Mouse (Mus musculus) hindbrain, postnatal 0 days (tissue): ENCODE results near the gene Gatad2a. TPM values are rescaled to one million over a fixed set of nuclear protein-coding genes. Genes with fewer than 3 reads are reported as not detected.
A peak's percentile ranks its signal among the peaks of the same experiment; 100 is the strongest.

Source experiments
- ATAC-seq: fragments of 200-750 bp; cut with Nextera tagmentation; 2 replicates; pipeline ENCODE4 v1.8.0; 2017; ENCODE audit warnings: mild to moderate bottlenecking, moderate TSS enrichment, moderate library complexity
- DNase-seq: peaks from one replicate; pipeline ENCODE4 v3.0.0-alpha.2; 2015; ENCODE audit warnings: low spot score
- H3K27ac ChIP-seq: fragments of 300-500 bp; sonication (generic); 2 replicates; pipeline ENCODE4 v1.5.1; 2014; ENCODE audit warnings: mild to moderate bottlenecking
- H3K27me3 ChIP-seq: fragments of 300-500 bp; sonication (generic); 2 replicates; pipeline ENCODE4 v1.6.1; 2014; ENCODE audit warnings: low read length, mixed read lengths; ENCODE audit not compliant: insufficient read depth
- H3K36me3 ChIP-seq: fragments of 300-500 bp; sonication (generic); 2 replicates; pipeline ENCODE4 v1.6.1; 2014; ENCODE audit warnings: low read length, mixed read lengths; ENCODE audit not compliant: insufficient read depth
- H3K4me1 ChIP-seq: fragments of 300-500 bp; sonication (generic); 2 replicates; pipeline ENCODE4 v1.6.1; 2014; ENCODE audit warnings: antibody characterized with exemption, low read length, mixed read lengths; ENCODE audit not compliant: insufficient read depth
- H3K4me2 ChIP-seq: fragments of 300-500 bp; sonication (generic); 2 replicates; pipeline ENCODE4 v1.6.1; 2014; ENCODE audit warnings: low read depth, mild to moderate bottlenecking, low read length, moderate library complexity, mixed read lengths
- H3K4me3 ChIP-seq: fragments of 300-500 bp; sonication (generic); 2 replicates; pipeline ENCODE4 v1.5.1; 2014; ENCODE audit warnings: low read length
- H3K9ac ChIP-seq: fragments of 300-500 bp; sonication (generic); replicated peaks from 2 replicates; pipeline ENCODE4 v1.6.1; 2014; ENCODE audit warnings: mild to moderate bottlenecking, low read length, moderate library complexity, mixed read lengths
- H3K9me3 ChIP-seq: fragments of 300-500 bp; sonication (generic); 2 replicates; pipeline ENCODE4 v1.6.1; 2016; ENCODE audit warnings: low read length, mixed read lengths
- CTCF ChIP-seq: IDR thresholded peaks from 2 replicates; pipeline ENCODE4 v1.5.1; 2016; ENCODE audit warnings: antibody characterized with exemption, control low read depth, low read depth
- WGBS: fragments of 180-500 bp; shearing (Covaris S2); extraction: QIAGEN DNeasy Blood & Tissue Kit; methylation state at CpG from one replicate; pipeline ENCODE4 v1.1.7; 2014; 5-methylcytosine and 5-hydroxymethylcytosine counted together
- polyA plus RNA-seq: library from polyadenylated mRNA; unstranded; fragments of >200 nt; fragmentation: Nextera tagmentation; extraction: Ambion mirVana; gene quantifications from 2 replicates; pipeline ENCODE4 v1.2.1, GENCODE M21; 2015
- total RNA-seq: library from RNA; depleted of rRNA; stranded (reverse); fragments of >200 nt; gene quantifications from 2 replicates; pipeline ENCODE4 v1.2.3, GENCODE M21; 2014

Gene Gatad2a
- total and polyA plus RNA-seq, 2 experiments from 2014 or later = 23.4 to 38.4 TPM

- Histone ChIP-seq H3K4me1 (no peaks in the 10 kb centered on the region), H3K9ac (no peak overlapping the region), H3K4me2 (no peak overlapping the region), H3K27me3 (no peaks in the 10 kb centered on the region), H3K27ac (no peak overlapping the region), H3K4me3 (no peak overlapping the region), H3K36me3 (no peaks in the 10 kb centered on the region; the same call in 1 of the 2 replicates), H3K9me3 (no peaks in the 10 kb centered on the region)
- 82% methylated on average over 2 of the region's 2 CpGs for WGBS
- no peak for ATAC-seq
- DNase-seq = no peak
- TF ChIP-seq CTCF = no peak
Measured at GRCm38 (mm10) chr8:69933811-69934210, 62.4 kb downstream of the Gatad2a start.

GRCm38 (mm10) chr8:69926901-69927300 lies 69.3 kb downstream of the Gatad2a start:
- no peak overlapping the region for H3K4me2 ChIP-seq
- no peak overlapping the region for H3K27ac ChIP-seq
- no peak overlapping the region for H3K9ac ChIP-seq
- no peaks in the 10 kb centered on the region for H3K4me1 ChIP-seq
- no peaks in the 10 kb centered on the region for H3K9me3 ChIP-seq
- no peaks in the 10 kb centered on the region for H3K36me3 ChIP-seq
- H3K27me3 ChIP-seq = no peaks in the 10 kb centered on the region
- no peak overlapping the region for H3K4me3 ChIP-seq
- TF ChIP-seq CTCF = no peak
- DNase-seq = no peak
- no peak for ATAC-seq

GRCm38 (mm10) chr8:69923986-69924385 lies 72.2 kb downstream of the Gatad2a start:
- Histone ChIP-seq H3K9ac (no peak overlapping the region), H3K9me3 (no peaks in the 10 kb centered on the region), H3K4me2 (no peak overlapping the region), H3K27ac (no peak overlapping the region), H3K36me3 (no peaks in the 10 kb centered on the region), H3K4me1 (no peaks in the 10 kb centered on the region), H3K27me3 (no peaks in the 10 kb centered on the region), H3K4me3 (no peak overlapping the region)
- no peak for DNase-seq
- no peak for TF ChIP-seq CTCF
- ATAC-seq = no peak
- WGBS = 83% methylated on average over 1 of the region's 1 CpGs

GRCm38 (mm10) chr8:69921141-69921540 lies 75.0 kb downstream of the Gatad2a start:
- Histone ChIP-seq H3K36me3 (peaks cover 8% of the 10 kb centered on the region; the same call in 1 of the 2 replicates), H3K27me3 (no peaks in the 10 kb centered on the region), H3K9ac (no peak overlapping the region), H3K9me3 (no peaks in the 10 kb centered on the region), H3K4me3 (no peak overlapping the region), H3K27ac (peak overlapping the region; percentile 67), H3K4me1 (no peaks in the 10 kb centered on the region), H3K4me2 (no peak overlapping the region)
- WGBS = 83% methylated on average over 2 of the region's 2 CpGs
- DNase-seq (no peak), ATAC-seq (no peak)
- no peak for TF ChIP-seq CTCF

GRCm38 (mm10) chr8:69919876-69920662 lies 76.1 kb downstream of the Gatad2a start:
- TF ChIP-seq CTCF = no peak
- no peaks in the 10 kb centered on the region for H3K4me1 ChIP-seq
- DNase-seq = peak; percentile 81
- no peak overlapping the region for H3K4me3 ChIP-seq
- WGBS = 52% methylated on average over 11 of the region's 11 CpGs
- no peak overlapping the region for H3K9ac ChIP-seq
- H3K27ac ChIP-seq = peak overlapping the region; percentile 67; the same call in 1 of the 2 replicates
- ATAC-seq = peak; percentile 79
- no peaks in the 10 kb centered on the region for H3K27me3 ChIP-seq
- H3K4me2 ChIP-seq = no peak overlapping the region
- peaks cover 10% of the 10 kb centered on the region; the same call in 1 of the 2 replicates for H3K36me3 ChIP-seq
- no peaks in the 10 kb centered on the region for H3K9me3 ChIP-seq

GRCm38 (mm10) chr8:69919010-69919409 lies 77.2 kb downstream of the Gatad2a start:
- WGBS = 50% methylated on average over 1 of the region's 1 CpGs
- no peaks in the 10 kb centered on the region for H3K9me3 ChIP-seq
- DNase-seq = peak; percentile 92
- no peak overlapping the region for H3K9ac ChIP-seq
- peak; percentile 96 for TF ChIP-seq CTCF
- no peaks in the 10 kb centered on the region for H3K4me1 ChIP-seq
- H3K4me3 ChIP-seq = no peak overlapping the region
- H3K27me3 ChIP-seq = no peaks in the 10 kb centered on the region
- H3K4me2 ChIP-seq = no peak overlapping the region
- peaks cover 17% of the 10 kb centered on the region for H3K36me3 ChIP-seq
- ATAC-seq = peak; percentile 64
- H3K27ac ChIP-seq = no peak overlapping the region

GRCm38 (mm10) chr8:69918506-69918905 lies 77.7 kb downstream of the Gatad2a start:
- Histone ChIP-seq H3K36me3 (peaks cover 18% of the 10 kb centered on the region), H3K4me3 (no peak overlapping the region), H3K27me3 (no peaks in the 10 kb centered on the region), H3K4me1 (no peaks in the 10 kb centered on the region), H3K27ac (no peak overlapping the region), H3K9me3 (no peaks in the 10 kb centered on the region), H3K9ac (no peak overlapping the region), H3K4me2 (no peak overlapping the region)
- 0 out of 2 replicates have a peak, but pooled peaks have one; percentile 0 for ATAC-seq
- DNase-seq = no peak
- TF ChIP-seq CTCF = no peak
